Mouse (Mus musculus) layer of hippocampus, adult 11-12 months (tissue): ENCODE results near the gene Cd300e.
A peak's percentile ranks its signal among the peaks of the same experiment; 100 is the strongest.
"Not testable (repeated sequence)": the region's sequence is repeated elsewhere in the genome, so short reads cannot be mapped to it uniquely, and the experiment has no call there.

Source experiments
- DNase-seq: peaks from one replicate; pipeline ENCODE4 v3.0.0; 2022; ENCODE audit warnings: low spot score

The Cd300e gene

GRCm38 (mm10) chr11:115082196-115082595 lies 20.2 kb upstream of the Cd300e start:
- DNase-seq = no peak

- no peak for DNase-seq
Observed at GRCm38 (mm10) chr11:115081373-115081772, 19.4 kb upstream of the Cd300e start.

GRCm38 (mm10) chr11:115080886-115081285 lies 18.9 kb upstream of the Cd300e start:
- peak; percentile 68 for DNase-seq

- DNase-seq = no peak
Observed at GRCm38 (mm10) chr11:115078680-115079079, 16.7 kb upstream of the Cd300e start.

GRCm38 (mm10) chr11:115077436-115077835 lies 15.5 kb upstream of the Cd300e start:
- no peak for DNase-seq

GRCm38 (mm10) chr11:115075859-115076258 lies 13.9 kb upstream of the Cd300e start:
- no peak for DNase-seq

GRCm38 (mm10) chr11:115075407-115075806 lies 13.4 kb upstream of the Cd300e start:
- DNase-seq = no peak

- no peak for DNase-seq
Observed at GRCm38 (mm10) chr11:115073002-115073401, 11.0 kb upstream of the Cd300e start.

- DNase-seq = no peak
Observed at GRCm38 (mm10) chr11:115071631-115072294, 9.8 kb upstream of the Cd300e start.

- DNase-seq = no peak
Observed at GRCm38 (mm10) chr11:115071015-115071551, 9.1 kb upstream of the Cd300e start.

GRCm38 (mm10) chr11:115066768-115067167 lies 4.8 kb upstream of the Cd300e start:
- DNase-seq = no peak

- DNase-seq = no peak
Observed at GRCm38 (mm10) chr11:115059797-115060196, 2.2 kb downstream of the Cd300e start.

- no peak for DNase-seq
Observed at GRCm38 (mm10) chr11:115058701-115059100, 3.3 kb downstream of the Cd300e start.

GRCm38 (mm10) chr11:115054537-115054936 lies 7.4 kb downstream of the Cd300e start:
- DNase-seq = no peak

GRCm38 (mm10) chr11:115052991-115053390 lies 9.0 kb downstream of the Cd300e start:
- no peak for DNase-seq

- DNase-seq = no peak
Observed at GRCm38 (mm10) chr11:115052206-115052605, 9.8 kb downstream of the Cd300e start.

- no peak for DNase-seq
Observed at GRCm38 (mm10) chr11:115049282-115049895, 12.6 kb downstream of the Cd300e start.

- no peak for DNase-seq
Observed at GRCm38 (mm10) chr11:115048259-115048658, 13.7 kb downstream of the Cd300e start, which contains the start of gene Cd300ld3. TSS of gene Cd300ld3 (minus strand) at chr11:115048409.

- not testable (repeated sequence) for DNase-seq
Observed at GRCm38 (mm10) chr11:115037669-115038068, 24.3 kb downstream of the Cd300e start, which contains the start of gene Cd300ld5. TSS of gene Cd300ld5 (minus strand) at chr11:115037769.

- DNase-seq = not testable (repeated sequence)
Observed at GRCm38 (mm10) chr11:115026912-115027311, 35.1 kb downstream of the Cd300e start, which contains the start of gene Cd300ld4. TSS of gene Cd300ld4 (minus strand) at chr11:115027012.

- not testable (repeated sequence) for DNase-seq
Observed at GRCm38 (mm10) chr11:115016093-115016492, 45.9 kb downstream of the Cd300e start, which contains the start of gene Cd300ld2. TSS of gene Cd300ld2 (minus strand) at chr11:115016193.

GRCm38 (mm10) chr11:115004070-115004469 lies 57.9 kb downstream of the Cd300e start:
- DNase-seq = no peak
